Mouse (Mus musculus) hindbrain, embryonic 11.5 days (tissue): ENCODE measurements at regions not wholly inside any gene's neighbourhood (a gene's known extent, or its start where the extent isn't known, plus 50 kb on each side); places are given as distances from the start of the nearest gene placed in this dataset.

ENCODE experiments used
- ATAC-seq: fragments of 200-750 bp; cut with Nextera tagmentation; 2 replicates; pipeline ENCODE4 v1.8.0; 2017; ENCODE audit warnings: mild to moderate bottlenecking, moderate TSS enrichment, moderate library complexity; ENCODE audit not compliant: low FRiP score
- DNase-seq: peaks from one replicate; pipeline ENCODE4 v3.0.0-alpha.2; 2015; ENCODE audit warnings: low spot score
- H3K27ac ChIP-seq: fragments of 300-500 bp; sonication (generic); 2 replicates; pipeline ENCODE4 v1.5.1; 2014; ENCODE audit warnings: mild to moderate bottlenecking, low read depth, low read length
- H3K27me3 ChIP-seq: fragments of 300-500 bp; sonication (generic); 2 replicates; pipeline ENCODE4 v1.6.1; 2014; ENCODE audit warnings: mild to moderate bottlenecking, low read length, moderate library complexity, mixed read lengths; ENCODE audit not compliant: control insufficient read depth, insufficient read depth
- H3K36me3 ChIP-seq: fragments of 300-500 bp; sonication (generic); 2 replicates; pipeline ENCODE4 v1.6.1; 2014; ENCODE audit warnings: mild to moderate bottlenecking, low read length, moderate library complexity, mixed read lengths; ENCODE audit not compliant: control insufficient read depth, insufficient read depth
- H3K4me1 ChIP-seq: fragments of 300-500 bp; sonication (generic); replicated peaks from 2 replicates; pipeline ENCODE4 v1.6.1; 2014; ENCODE audit warnings: low read length, mixed read lengths; ENCODE audit not compliant: control insufficient read depth, insufficient read depth
- H3K4me2 ChIP-seq: fragments of 300-500 bp; sonication (generic); replicated peaks from 2 replicates; pipeline ENCODE4 v1.6.1; 2014; ENCODE audit warnings: mild to moderate bottlenecking, low read depth, low read length
- H3K4me3 ChIP-seq: fragments of 300-500 bp; sonication (generic); 2 replicates; pipeline ENCODE4 v1.5.1; 2014; ENCODE audit warnings: low read depth, low read length
- H3K9ac ChIP-seq: fragments of 300-500 bp; sonication (generic); 2 replicates; pipeline ENCODE4 v1.6.1; 2014; ENCODE audit warnings: low read depth, low read length
- H3K9me3 ChIP-seq: fragments of 300-500 bp; sonication (generic); 2 replicates; pipeline ENCODE4 v1.6.1; 2016; ENCODE audit warnings: low read length; ENCODE audit not compliant: control insufficient read depth
- WGBS: fragments of 180-500 bp; shearing (Covaris S2); extraction: QIAGEN DNeasy Blood & Tissue Kit; methylation state at CpG from one replicate; pipeline ENCODE4 v1.1.7; 2014; 5-methylcytosine and 5-hydroxymethylcytosine counted together

DNA sequence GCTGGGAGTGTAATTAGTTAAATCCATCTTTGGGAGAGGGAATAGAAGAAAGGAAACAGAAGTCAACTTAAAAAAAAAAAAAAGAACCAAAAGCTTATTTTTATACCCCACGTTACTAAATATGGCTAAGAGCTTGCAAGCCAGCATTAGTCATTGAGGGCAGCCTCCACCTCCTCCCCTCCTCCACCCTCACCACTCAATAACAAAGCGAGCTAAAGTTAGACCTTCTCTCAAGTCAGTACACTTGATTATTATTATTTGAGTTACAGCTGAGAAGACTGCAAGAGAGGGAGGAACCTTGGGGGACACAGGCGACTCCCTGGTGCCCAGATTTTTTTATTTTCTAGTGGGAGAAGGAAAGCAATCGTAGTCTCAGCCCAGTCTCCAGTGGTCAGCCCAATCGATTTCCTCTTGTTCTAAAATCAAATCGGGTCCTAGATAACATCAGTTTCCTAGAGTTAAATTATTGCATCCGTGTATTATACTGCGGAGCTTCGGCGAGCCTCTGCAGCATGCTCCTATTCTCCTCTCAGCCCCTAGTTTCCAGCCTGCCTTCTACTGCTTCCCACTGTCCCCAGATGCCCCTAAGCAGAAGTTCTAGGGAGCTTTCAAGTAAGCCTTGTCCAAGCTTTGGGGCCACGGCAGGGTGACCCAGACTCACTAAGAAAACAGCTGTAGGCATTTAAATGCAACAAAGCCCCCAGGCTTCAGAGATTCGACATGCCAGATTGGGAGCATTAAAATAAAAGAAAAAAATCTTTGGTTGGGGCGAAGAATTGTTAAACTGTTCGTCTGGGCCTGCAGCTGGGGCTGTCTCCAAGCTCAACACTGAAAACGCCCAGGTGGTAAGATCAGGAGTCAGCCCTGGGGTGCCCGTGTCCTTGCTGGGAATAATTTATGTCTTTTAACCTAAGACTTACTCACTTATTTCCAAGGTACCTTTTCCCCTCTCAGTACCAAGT lies 196.0 kb upstream of the BC052040 start:
- no peak overlapping the region for H3K27ac ChIP-seq
- no peak overlapping the region for H3K9ac ChIP-seq
- ATAC-seq: peak; percentile 67
- 56% methylated on average over 16 of the region's 16 CpGs for WGBS
- H3K36me3 ChIP-seq: no peaks in the 10 kb centered on the region
- no peaks in the 10 kb centered on the region for H3K4me1 ChIP-seq
- H3K4me2 ChIP-seq: no peak overlapping the region
- no peaks in the 10 kb centered on the region for H3K9me3 ChIP-seq
- peak; percentile 31 for DNase-seq
- H3K4me3 ChIP-seq: no peak overlapping the region
- H3K27me3 ChIP-seq: no peaks in the 10 kb centered on the region

DNA sequence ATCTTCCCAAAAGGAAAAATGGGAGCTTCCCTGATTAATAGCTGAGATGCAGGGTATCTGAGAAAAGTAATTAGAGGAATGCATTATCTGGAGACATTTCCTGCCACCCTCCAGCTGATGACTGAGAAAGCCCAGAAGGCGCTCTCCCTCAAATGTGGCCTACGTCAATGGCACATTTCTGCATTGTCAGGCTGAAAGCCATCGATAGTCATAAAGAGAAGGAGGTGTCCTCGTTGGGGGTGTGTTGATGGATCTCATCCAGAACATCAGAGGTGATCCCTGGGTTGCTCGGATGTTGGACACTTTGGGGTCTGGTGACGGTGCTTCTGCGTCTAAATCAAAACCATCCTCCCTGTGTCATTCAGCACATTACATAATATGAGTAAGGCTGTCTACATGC lies 189.9 kb upstream of the BC052040 start:
- H3K4me3 ChIP-seq: no peak overlapping the region
- no peaks in the 10 kb centered on the region for H3K27me3 ChIP-seq
- WGBS: 69% methylated on average over 7 of the region's 7 CpGs
- no peak overlapping the region for H3K27ac ChIP-seq
- no peaks in the 10 kb centered on the region for H3K36me3 ChIP-seq
- no peak overlapping the region for H3K4me2 ChIP-seq
- DNase-seq (no peak), ATAC-seq (no peak)
- H3K9me3 ChIP-seq: no peaks in the 10 kb centered on the region
- H3K9ac ChIP-seq: no peak overlapping the region
- no peaks in the 10 kb centered on the region for H3K4me1 ChIP-seq

DNA sequence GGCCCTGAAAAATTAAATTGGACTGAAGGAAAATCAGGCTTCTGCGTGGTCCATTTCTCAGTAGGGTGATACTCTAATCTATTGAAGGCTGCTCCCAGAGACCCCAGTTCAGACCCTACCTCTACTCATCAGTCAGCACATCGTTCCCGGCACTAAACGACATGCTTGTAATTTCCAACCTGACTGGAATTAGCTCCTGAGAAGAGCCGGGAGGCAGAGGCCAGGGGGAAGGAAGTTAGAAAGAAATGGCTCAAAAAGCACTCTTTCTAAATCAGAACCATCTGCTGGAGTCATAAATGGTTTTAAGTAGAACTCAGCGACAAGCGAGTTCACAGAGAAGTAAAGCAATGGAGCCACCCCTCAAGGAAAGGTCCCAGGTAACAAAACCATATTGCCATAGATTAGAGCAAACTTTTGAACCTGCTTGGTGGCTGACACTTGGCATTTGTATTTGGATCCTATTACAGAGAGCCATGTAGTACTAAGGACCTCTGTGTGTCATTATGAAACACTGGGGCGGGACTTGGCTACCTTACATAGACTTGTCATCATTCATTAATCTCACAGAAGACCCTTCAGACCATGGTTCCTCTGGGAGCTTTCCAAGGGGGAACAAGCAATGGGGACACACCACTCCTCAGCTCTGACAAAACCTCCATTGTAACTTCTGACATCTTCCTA lies 189.3 kb upstream of the BC052040 start:
- ATAC-seq: no peak
- WGBS: 65% methylated on average over 8 of the region's 8 CpGs
- Histone ChIP-seq H3K36me3 (no peaks in the 10 kb centered on the region), H3K4me2 (no peak overlapping the region), H3K27me3 (no peaks in the 10 kb centered on the region), H3K4me1 (no peaks in the 10 kb centered on the region), H3K9me3 (no peaks in the 10 kb centered on the region), H3K9ac (no peak overlapping the region), H3K27ac (no peak overlapping the region), H3K4me3 (no peak overlapping the region)
- DNase-seq: peak; percentile 28

DNA sequence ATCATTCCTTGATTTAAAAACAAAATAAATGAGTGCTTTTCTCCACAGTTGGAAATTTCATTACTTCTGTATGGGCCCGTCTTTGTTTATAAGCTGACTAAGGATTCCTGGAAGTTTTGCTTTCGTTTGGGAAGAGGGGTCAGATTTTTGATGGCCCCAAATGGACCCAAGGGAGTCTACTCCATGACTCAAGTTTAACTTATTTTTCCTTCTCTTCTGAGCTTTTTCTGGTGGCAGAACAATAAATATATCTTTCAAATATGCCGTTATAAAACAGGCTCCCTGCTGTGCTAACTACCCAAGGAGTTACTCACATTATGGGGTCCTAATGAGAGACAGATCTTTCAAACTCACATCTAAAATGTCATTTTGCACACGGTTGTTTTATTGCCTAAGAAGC lies 187.4 kb upstream of the BC052040 start:
- Histone ChIP-seq H3K4me2 (no peak overlapping the region), H3K27ac (no peak overlapping the region), H3K9me3 (no peaks in the 10 kb centered on the region), H3K27me3 (no peaks in the 10 kb centered on the region), H3K36me3 (no peaks in the 10 kb centered on the region), H3K4me3 (no peak overlapping the region), H3K4me1 (no peaks in the 10 kb centered on the region), H3K9ac (no peak overlapping the region)
- DNase-seq (no peak), ATAC-seq (no peak)
- 49% methylated on average over 4 of the region's 4 CpGs for WGBS

DNA sequence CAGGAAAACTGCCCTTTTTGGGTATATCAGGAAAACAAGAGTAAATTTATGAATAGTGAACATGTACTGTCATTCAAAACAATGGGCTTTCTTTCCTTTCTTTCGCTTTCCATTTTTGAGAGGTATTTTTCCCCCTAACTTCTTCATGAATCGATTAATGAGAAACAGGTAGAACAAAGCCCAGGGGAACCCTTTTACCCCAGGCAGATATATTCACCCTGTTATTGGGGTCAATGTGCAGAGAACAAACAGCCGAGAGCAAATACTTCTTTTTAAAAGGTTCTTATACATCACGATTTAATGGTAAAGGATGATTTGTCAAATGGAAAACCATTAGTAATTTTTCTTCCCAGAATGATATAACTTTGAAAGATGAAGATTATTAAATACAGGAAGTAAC lies 183.0 kb upstream of the BC052040 start:
- no peak overlapping the region for H3K4me2 ChIP-seq
- H3K4me1 ChIP-seq: no peaks in the 10 kb centered on the region
- 84% methylated on average over 4 of the region's 4 CpGs for WGBS
- DNase-seq: no peak
- H3K36me3 ChIP-seq: no peaks in the 10 kb centered on the region
- H3K27ac ChIP-seq: no peak overlapping the region
- no peak overlapping the region for H3K9ac ChIP-seq
- ATAC-seq: no peak
- H3K4me3 ChIP-seq: no peak overlapping the region
- H3K27me3 ChIP-seq: no peaks in the 10 kb centered on the region
- H3K9me3 ChIP-seq: no peaks in the 10 kb centered on the region

DNA sequence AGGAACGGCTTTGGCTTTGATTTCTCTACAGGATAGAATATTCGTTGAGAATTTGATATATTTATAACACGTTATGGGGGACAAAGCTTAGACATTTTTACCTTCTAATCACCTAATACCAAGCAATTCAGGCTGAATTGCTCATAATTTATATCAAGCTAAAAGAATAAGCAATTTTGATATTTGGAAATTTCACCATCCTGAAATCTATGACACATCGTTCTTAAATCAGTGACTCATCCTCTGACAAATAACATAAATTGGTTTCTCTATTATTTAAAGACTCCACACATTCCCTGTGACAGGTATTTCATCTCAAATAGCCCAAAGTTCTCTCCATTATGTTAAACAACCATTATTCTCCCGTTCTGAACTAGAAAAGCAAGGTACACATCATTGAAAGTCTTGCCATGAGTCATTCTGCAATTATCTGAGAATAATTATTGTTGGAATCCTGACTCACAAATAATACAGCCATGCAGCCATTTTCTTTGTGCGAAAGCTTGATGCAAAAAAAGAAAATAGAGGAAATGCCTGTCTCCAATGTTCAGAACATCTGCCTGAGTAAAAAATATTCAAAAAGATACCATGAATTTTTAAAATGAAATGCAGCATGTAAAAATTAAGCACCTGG lies 182.3 kb upstream of the BC052040 start:
- H3K9me3 ChIP-seq: no peaks in the 10 kb centered on the region
- ATAC-seq (no peak), DNase-seq (no peak)
- H3K9ac ChIP-seq: no peak overlapping the region
- H3K4me1 ChIP-seq: no peaks in the 10 kb centered on the region
- H3K27me3 ChIP-seq: no peaks in the 10 kb centered on the region
- H3K36me3 ChIP-seq: no peaks in the 10 kb centered on the region
- H3K4me3 ChIP-seq: no peak overlapping the region
- WGBS: 85% methylated on average over 6 of the region's 6 CpGs
- H3K4me2 ChIP-seq: no peak overlapping the region
- no peak overlapping the region for H3K27ac ChIP-seq

DNA sequence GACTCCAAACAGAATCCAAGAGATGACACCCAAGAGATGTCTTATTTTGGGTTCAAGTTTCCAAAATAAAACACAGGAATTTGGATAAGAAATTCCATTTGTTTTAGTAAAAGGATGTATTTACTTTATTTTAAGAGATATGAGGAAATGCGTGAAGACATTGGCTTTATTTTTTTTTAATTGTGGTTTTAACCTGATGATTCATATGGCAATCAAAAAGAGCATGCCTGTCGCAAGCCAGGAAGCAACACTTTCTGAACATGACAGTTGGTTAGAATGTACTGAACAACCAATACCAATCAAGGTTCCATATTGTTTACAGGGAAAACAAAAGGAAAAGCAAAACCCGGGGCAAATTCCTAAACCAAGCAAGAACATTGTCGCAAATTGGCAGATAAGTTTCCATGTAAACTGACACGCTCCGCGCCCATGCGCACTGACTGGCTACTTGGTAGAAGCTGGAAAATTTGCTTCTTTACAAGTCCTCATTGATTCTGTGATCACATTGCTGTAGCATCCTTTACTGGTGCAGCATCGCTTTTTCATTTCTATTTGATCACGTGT lies 181.4 kb upstream of the BC052040 start:
- Histone ChIP-seq H3K27ac (no peak overlapping the region), H3K4me1 (no peaks in the 10 kb centered on the region), H3K4me3 (no peak overlapping the region), H3K36me3 (no peaks in the 10 kb centered on the region), H3K9me3 (no peaks in the 10 kb centered on the region), H3K4me2 (no peak overlapping the region), H3K27me3 (no peaks in the 10 kb centered on the region), H3K9ac (no peak overlapping the region)
- DNase-seq: no peak
- ATAC-seq: no peak
- WGBS: 92% methylated on average over 10 of the region's 10 CpGs

DNA sequence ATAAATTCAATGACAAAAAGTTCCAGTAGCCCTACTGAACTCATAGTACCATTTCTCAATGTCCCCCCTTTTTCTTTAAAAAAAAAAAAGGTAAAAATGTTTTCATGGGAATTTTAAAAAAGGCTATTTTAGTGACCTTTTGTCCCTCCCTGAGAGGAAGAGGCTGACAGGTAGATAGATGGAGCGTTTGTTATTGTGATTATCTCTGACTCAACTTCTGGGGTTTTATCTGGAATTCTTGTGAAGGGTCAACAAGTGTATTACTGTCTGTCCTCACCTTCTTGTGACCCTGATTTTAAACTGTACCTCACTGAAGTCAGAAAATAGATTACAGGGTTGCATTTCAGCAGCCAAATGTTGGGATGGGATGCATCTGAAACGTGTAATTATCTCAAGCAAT lies 179.3 kb upstream of the BC052040 start:
- WGBS: 65% methylated on average over 2 of the region's 2 CpGs
- Histone ChIP-seq H3K4me3 (no peak overlapping the region), H3K27ac (no peak overlapping the region), H3K9ac (no peak overlapping the region), H3K4me2 (no peak overlapping the region), H3K4me1 (no peaks in the 10 kb centered on the region), H3K27me3 (no peaks in the 10 kb centered on the region), H3K9me3 (no peaks in the 10 kb centered on the region), H3K36me3 (no peaks in the 10 kb centered on the region)
- no peak for ATAC-seq
- DNase-seq: no peak
